Mouse (Mus musculus): Measurements from ENCODE around the gene Slc15a3. TPM values are rescaled to one million over a fixed set of nuclear protein-coding genes. Genes with fewer than 3 reads are reported as not detected.

Slc15a3 gene
- polyA plus RNA-seq, 1 experiment from 2014 or later, result 0.42 TPM

- Histone ChIP-seq H3K27ac (ENCODE audit: low read length) (no peak overlapping the region), H3K27me3 (ENCODE audit: control insufficient read depth, insufficient read depth, low read length) (no peaks in the 10 kb centered on the region), H3K36me3 (ENCODE audit: control insufficient read depth, insufficient read depth) (no peaks in the 10 kb centered on the region), H3K4me3 (ENCODE audit: low read length) (no peak overlapping the region), H3K9ac (ENCODE audit: low read length) (no peak overlapping the region), H3K4me2 (ENCODE audit: low read depth, low read length) (no peak overlapping the region), H3K4me1 (ENCODE audit: control insufficient read depth, insufficient read depth, low read length) (no peaks in the 10 kb centered on the region), H3K9me3 (replicated peaks; ENCODE audit: control insufficient read depth, low read length) (no peaks in the 10 kb centered on the region)
- WGBS, result 87% methylated on average over 2 of the region's 2 CpGs
- no peak for ATAC-seq (replicated peaks; ENCODE audit: extremely low read depth, insufficient read depth, low FRiP score)
Observed at GRCm38 (mm10) chr19:10804850-10805660, 34.5 kb upstream of the Slc15a3 start.

GRCm38 (mm10) chr19:10805661-10806285 lies 33.8 kb upstream of the Slc15a3 start:
- Histone ChIP-seq H3K4me2 (ENCODE audit: low read depth, low read length) (no peak overlapping the region), H3K27ac (ENCODE audit: low read length) (no peak overlapping the region), H3K4me1 (ENCODE audit: control insufficient read depth, insufficient read depth, low read length) (no peaks in the 10 kb centered on the region), H3K27me3 (ENCODE audit: control insufficient read depth, insufficient read depth, low read length) (no peaks in the 10 kb centered on the region), H3K36me3 (ENCODE audit: control insufficient read depth, insufficient read depth) (no peaks in the 10 kb centered on the region), H3K9ac (ENCODE audit: low read length) (no peak overlapping the region), H3K9me3 (replicated peaks; ENCODE audit: control insufficient read depth, low read length) (no peaks in the 10 kb centered on the region), H3K4me3 (ENCODE audit: low read length) (no peak overlapping the region)
- WGBS, result 80% methylated on average over 11 of the region's 11 CpGs
- ATAC-seq (replicated peaks; ENCODE audit: extremely low read depth, insufficient read depth, low FRiP score), result no peak

- Histone ChIP-seq H3K4me1 (ENCODE audit: control insufficient read depth, insufficient read depth, low read length) (no peaks in the 10 kb centered on the region), H3K36me3 (ENCODE audit: control insufficient read depth, insufficient read depth) (no peaks in the 10 kb centered on the region), H3K4me3 (ENCODE audit: low read length) (no peak overlapping the region), H3K4me2 (ENCODE audit: low read depth, low read length) (no peak overlapping the region), H3K9ac (ENCODE audit: low read length) (no peak overlapping the region), H3K9me3 (replicated peaks; ENCODE audit: control insufficient read depth, low read length) (no peaks in the 10 kb centered on the region), H3K27me3 (ENCODE audit: control insufficient read depth, insufficient read depth, low read length) (no peaks in the 10 kb centered on the region), H3K27ac (ENCODE audit: low read length) (no peak overlapping the region)
- no peak for ATAC-seq (replicated peaks; ENCODE audit: extremely low read depth, insufficient read depth, low FRiP score)
- WGBS, result 73% methylated on average over 12 of the region's 12 CpGs
Observed at GRCm38 (mm10) chr19:10808524-10809233, 30.8 kb upstream of the Slc15a3 start.

- 74% methylated on average over 11 of the region's 11 CpGs for whole genome bisulfite sequencing
- no peak overlapping the region for H3K27ac ChIP-seq (ENCODE audit: low read length)
- H3K9ac ChIP-seq (ENCODE audit: low read length), result no peak overlapping the region
- no peaks in the 10 kb centered on the region for H3K27me3 ChIP-seq (ENCODE audit: control insufficient read depth, insufficient read depth, low read length)
- H3K4me2 ChIP-seq (ENCODE audit: low read depth, low read length), result no peak overlapping the region
- H3K4me3 ChIP-seq (ENCODE audit: low read length), result no peak overlapping the region
- no peak for ATAC-seq (replicated peaks; ENCODE audit: extremely low read depth, insufficient read depth, low FRiP score)
- H3K4me1 ChIP-seq (ENCODE audit: control insufficient read depth, insufficient read depth, low read length), result no peaks in the 10 kb centered on the region
- H3K9me3 ChIP-seq (replicated peaks; ENCODE audit: control insufficient read depth, low read length), result no peaks in the 10 kb centered on the region
- no peaks in the 10 kb centered on the region for H3K36me3 ChIP-seq (ENCODE audit: control insufficient read depth, insufficient read depth)
Observed at GRCm38 (mm10) chr19:10809428-10810175, 29.9 kb upstream of the Slc15a3 start.

- ATAC-seq (replicated peaks; ENCODE audit: extremely low read depth, insufficient read depth, low FRiP score), result no peak
- Histone ChIP-seq H3K36me3 (ENCODE audit: control insufficient read depth, insufficient read depth) (no peaks in the 10 kb centered on the region), H3K4me1 (ENCODE audit: control insufficient read depth, insufficient read depth, low read length) (no peaks in the 10 kb centered on the region), H3K9ac (ENCODE audit: low read length) (no peak overlapping the region), H3K9me3 (replicated peaks; ENCODE audit: control insufficient read depth, low read length) (no peaks in the 10 kb centered on the region), H3K4me2 (ENCODE audit: low read depth, low read length) (no peak overlapping the region), H3K27me3 (ENCODE audit: control insufficient read depth, insufficient read depth, low read length) (no peaks in the 10 kb centered on the region), H3K4me3 (ENCODE audit: low read length) (no peak overlapping the region), H3K27ac (ENCODE audit: low read length) (no peak overlapping the region)
- 47% methylated on average over 4 of the region's 4 CpGs for WGBS
Observed at GRCm38 (mm10) chr19:10810176-10810492, 29.4 kb upstream of the Slc15a3 start.

GRCm38 (mm10) chr19:10811471-10811870 lies 28.1 kb upstream of the Slc15a3 start:
- Histone ChIP-seq H3K9ac (ENCODE audit: low read length) (no peak overlapping the region), H3K4me3 (ENCODE audit: low read length) (no peak overlapping the region), H3K36me3 (ENCODE audit: control insufficient read depth, insufficient read depth) (no peaks in the 10 kb centered on the region), H3K4me2 (ENCODE audit: low read depth, low read length) (no peak overlapping the region), H3K27me3 (ENCODE audit: control insufficient read depth, insufficient read depth, low read length) (no peaks in the 10 kb centered on the region), H3K4me1 (ENCODE audit: control insufficient read depth, insufficient read depth, low read length) (no peaks in the 10 kb centered on the region), H3K27ac (ENCODE audit: low read length) (no peak overlapping the region), H3K9me3 (replicated peaks; ENCODE audit: control insufficient read depth, low read length) (no peaks in the 10 kb centered on the region)
- ATAC-seq (replicated peaks; ENCODE audit: extremely low read depth, insufficient read depth, low FRiP score), result no peak
- 75% methylated on average over 6 of the region's 6 CpGs for WGBS

GRCm38 (mm10) chr19:10813039-10813438 lies 26.5 kb upstream of the Slc15a3 start:
- H3K27me3 ChIP-seq (ENCODE audit: control insufficient read depth, insufficient read depth, low read length), result no peaks in the 10 kb centered on the region
- H3K36me3 ChIP-seq (ENCODE audit: control insufficient read depth, insufficient read depth), result no peaks in the 10 kb centered on the region
- H3K27ac ChIP-seq (ENCODE audit: low read length), result no peak overlapping the region
- no peak overlapping the region for H3K9ac ChIP-seq (ENCODE audit: low read length)
- no peak overlapping the region for H3K4me3 ChIP-seq (ENCODE audit: low read length)
- no peak for ATAC-seq (replicated peaks; ENCODE audit: extremely low read depth, insufficient read depth, low FRiP score)
- no peak overlapping the region for H3K4me2 ChIP-seq (ENCODE audit: low read depth, low read length)
- H3K9me3 ChIP-seq (replicated peaks; ENCODE audit: control insufficient read depth, low read length), result no peaks in the 10 kb centered on the region
- WGBS, result 92% methylated on average over 5 of the region's 5 CpGs
- no peaks in the 10 kb centered on the region for H3K4me1 ChIP-seq (ENCODE audit: control insufficient read depth, insufficient read depth, low read length)

- no peaks in the 10 kb centered on the region for H3K9me3 ChIP-seq (replicated peaks; ENCODE audit: control insufficient read depth, low read length)
- 58% methylated on average over 7 of the region's 7 CpGs for WGBS
- ATAC-seq (replicated peaks; ENCODE audit: extremely low read depth, insufficient read depth, low FRiP score), result no peak
- H3K9ac ChIP-seq (ENCODE audit: low read length), result no peak overlapping the region
- H3K27me3 ChIP-seq (ENCODE audit: control insufficient read depth, insufficient read depth, low read length), result no peaks in the 10 kb centered on the region
- H3K36me3 ChIP-seq (ENCODE audit: control insufficient read depth, insufficient read depth), result no peaks in the 10 kb centered on the region
- H3K27ac ChIP-seq (ENCODE audit: low read length), result no peak overlapping the region
- H3K4me2 ChIP-seq (ENCODE audit: low read depth, low read length), result no peak overlapping the region
- H3K4me1 ChIP-seq (ENCODE audit: control insufficient read depth, insufficient read depth, low read length), result no peaks in the 10 kb centered on the region
- H3K4me3 ChIP-seq (ENCODE audit: low read length), result no peak overlapping the region
Observed at GRCm38 (mm10) chr19:10813905-10814304, 25.6 kb upstream of the Slc15a3 start.

Data from heart, embryonic 16.5 days (tissue).